Mouse (Mus musculus) hindbrain, embryonic 13.5 days (tissue): ENCODE measurements around the gene Smim24. TPM values are rescaled to one million over a fixed set of nuclear protein-coding genes. Genes with fewer than 3 reads are reported as not detected.

Experiments used
- ATAC-seq: fragments of 200-750 bp; cut with Nextera tagmentation; 2 replicates; pipeline ENCODE4 v1.8.0; 2017; ENCODE audit warnings: moderate TSS enrichment; ENCODE audit not compliant: low FRiP score
- H3K27ac ChIP-seq: fragments of 300-500 bp; sonication (generic); 2 replicates; pipeline ENCODE4 v1.5.1; 2015; ENCODE audit warnings: inconsistent platforms, mild to moderate bottlenecking, moderate library complexity
- H3K27me3 ChIP-seq: fragments of 300-500 bp; sonication (generic); 2 replicates; pipeline ENCODE4 v1.6.1; 2015; ENCODE audit warnings: mild to moderate bottlenecking, inconsistent platforms
- H3K36me3 ChIP-seq: fragments of 300-500 bp; sonication (generic); 2 replicates; pipeline ENCODE4 v1.6.1; 2015; ENCODE audit warnings: mild to moderate bottlenecking, inconsistent platforms
- H3K4me1 ChIP-seq: fragments of 300-500 bp; sonication (generic); replicated peaks from 2 replicates; pipeline ENCODE4 v1.6.1; 2015; ENCODE audit warnings: inconsistent platforms
- H3K4me2 ChIP-seq: fragments of 300-500 bp; sonication (generic); 2 replicates; pipeline ENCODE4 v1.6.1; 2015; ENCODE audit warnings: inconsistent platforms, mild to moderate bottlenecking, moderate library complexity
- H3K4me3 ChIP-seq: fragments of 300-500 bp; sonication (generic); 2 replicates; pipeline ENCODE4 v1.5.1; 2015; ENCODE audit warnings: mild to moderate bottlenecking, inconsistent platforms
- H3K9ac ChIP-seq: fragments of 300-500 bp; sonication (generic); 2 replicates; pipeline ENCODE4 v1.6.1; 2015; ENCODE audit warnings: mild to moderate bottlenecking, inconsistent platforms
- H3K9me3 ChIP-seq: fragments of 300-500 bp; sonication (generic); 2 replicates; pipeline ENCODE4 v1.6.1; 2016; ENCODE audit warnings: inconsistent platforms
- WGBS: fragments of 180-500 bp; shearing (Covaris S2); methylation state at CpG from one replicate; pipeline ENCODE4 v1.1.7; 2015; 5-methylcytosine and 5-hydroxymethylcytosine counted together
- polyA plus RNA-seq: library from polyadenylated mRNA; unstranded; fragments of >200 nt; fragmentation: Nextera tagmentation; extraction: Ambion mirVana; gene quantifications from 2 replicates; pipeline ENCODE4 v1.2.1, GENCODE M21; 2015

The Smim24 gene
- polyA plus RNA-seq = 1.8 TPM in 2 replicates

- 0 out of 2 replicates have a peak, but pooled peaks cover 2% of the 10 kb centered on the region for H3K27me3 ChIP-seq
- H3K4me2 ChIP-seq = peak within 1 kb of the TSS; percentile 45
- peaks cover 46% of the 10 kb centered on the region for H3K4me1 ChIP-seq
- peaks cover 26% of the 10 kb centered on the region for H3K36me3 ChIP-seq
- peak within 1 kb of the TSS; percentile 40 for H3K27ac ChIP-seq
- peak within 1 kb of the TSS; percentile 18 for H3K4me3 ChIP-seq
- WGBS = 71% methylated on average over 14 of the region's 14 CpGs
- ATAC-seq = no peak
- no peaks in the 10 kb centered on the region for H3K9me3 ChIP-seq
- H3K9ac ChIP-seq = peak within 1 kb of the TSS; percentile 59
These were observed at the start of gene Smim24 for GRCm38 (mm10) chr10:81392781-81393185. TSS of gene Smim24 (plus strand) at chr10:81393051.

GRCm38 (mm10) chr10:81344421-81345161, 48.3 kb upstream of the Smim24 start:
- WGBS = 59% methylated on average over 8 of the region's 8 CpGs
- peaks cover 92% of the 10 kb centered on the region for H3K27me3 ChIP-seq

GRCm38 (mm10) chr10:81345162-81345534, 47.7 kb upstream of the Smim24 start:
- no peak overlapping the region for H3K4me3 ChIP-seq
- H3K4me2 ChIP-seq = no peak overlapping the region
- no peak for ATAC-seq
- H3K4me1 ChIP-seq = peaks cover 32% of the 10 kb centered on the region
- H3K9ac ChIP-seq = no peak overlapping the region
- no peaks in the 10 kb centered on the region for H3K9me3 ChIP-seq
- WGBS = 91% methylated on average over 4 of the region's 4 CpGs
- no peak overlapping the region for H3K27ac ChIP-seq
- H3K36me3 ChIP-seq = no peaks in the 10 kb centered on the region
- H3K27me3 ChIP-seq = peaks cover 88% of the 10 kb centered on the region

More at GRCm38 (mm10) chr10:81344421-81345161, 48.3 kb upstream of the Smim24 start:
- Histone ChIP-seq H3K27ac (no peak overlapping the region), H3K4me1 (peaks cover 28% of the 10 kb centered on the region), H3K9ac (no peak overlapping the region), H3K9me3 (no peaks in the 10 kb centered on the region), H3K36me3 (no peaks in the 10 kb centered on the region), H3K4me3 (no peak overlapping the region), H3K4me2 (no peak overlapping the region)
- no peak for ATAC-seq

- Histone ChIP-seq H3K9ac (peak overlapping the region; percentile 61), H3K4me3 (peak overlapping the region; percentile 31), H3K4me1 (peaks cover 32% of the 10 kb centered on the region), H3K9me3 (no peaks in the 10 kb centered on the region), H3K27me3 (peaks cover 74% of the 10 kb centered on the region), H3K36me3 (no peaks in the 10 kb centered on the region), H3K27ac (no peak overlapping the region), H3K4me2 (peak overlapping the region; percentile 53)
- no peak for ATAC-seq
- 10% methylated on average over 55 of the region's 55 CpGs for WGBS
These were observed 46.3 kb upstream of the Smim24 start for GRCm38 (mm10) chr10:81346453-81347067.

GRCm38 (mm10) chr10:81349146-81349545, 43.7 kb upstream of the Smim24 start:
- Histone ChIP-seq H3K27me3 (peaks cover 49% of the 10 kb centered on the region), H3K4me1 (peaks cover 24% of the 10 kb centered on the region), H3K9ac (peak overlapping the region; percentile 80; the same call in 1 of the 2 replicates), H3K36me3 (no peaks in the 10 kb centered on the region), H3K4me2 (peak overlapping the region; percentile 93), H3K9me3 (no peaks in the 10 kb centered on the region), H3K27ac (no peak overlapping the region), H3K4me3 (peak overlapping the region; percentile 73)
- no peak for ATAC-seq
- WGBS = 2% methylated on average over 12 of the region's 12 CpGs

- H3K27ac ChIP-seq = 0 out of 2 replicates have a peak overlapping the region, but pooled peaks have one; percentile 44
These were observed 42.9 kb upstream of the Smim24 start for GRCm38 (mm10) chr10:81349961-81350350.

GRCm38 (mm10) chr10:81350351-81351063, 42.3 kb upstream of the Smim24 start, which contains the start of gene Hmg20b:
TSS of gene Hmg20b (minus strand) at chr10:81350480.
- Histone ChIP-seq H3K9ac (peak within 1 kb of the TSS; percentile 80), H3K4me2 (peak within 1 kb of the TSS; percentile 93), H3K9me3 (no peaks in the 10 kb centered on the region), H3K4me1 (peaks cover 24% of the 10 kb centered on the region), H3K4me3 (peak within 1 kb of the TSS; percentile 73), H3K27ac (peak within 1 kb of the TSS; percentile 76), H3K36me3 (no peaks in the 10 kb centered on the region), H3K27me3 (peaks cover 40% of the 10 kb centered on the region)
- ATAC-seq = peak; percentile 95
- under 1% methylated on average over 54 of the region's 54 CpGs for WGBS

More at GRCm38 (mm10) chr10:81349961-81350350, 42.9 kb upstream of the Smim24 start:
- ATAC-seq = peak; percentile 8; the same call in 1 of the 2 replicates
- Histone ChIP-seq H3K9ac (peak overlapping the region; percentile 80), H3K27me3 (peaks cover 45% of the 10 kb centered on the region), H3K4me1 (peaks cover 24% of the 10 kb centered on the region), H3K9me3 (no peaks in the 10 kb centered on the region), H3K4me3 (peak overlapping the region; percentile 73), H3K4me2 (peak overlapping the region; percentile 93), H3K36me3 (no peaks in the 10 kb centered on the region)
- WGBS = under 1% methylated on average over 29 of the region's 29 CpGs

- H3K9me3 ChIP-seq = no peaks in the 10 kb centered on the region
- no peak for ATAC-seq
- no peak overlapping the region for H3K27ac ChIP-seq
- WGBS = 30% methylated on average over 9 of the region's 9 CpGs
- H3K4me1 ChIP-seq = peaks cover 21% of the 10 kb centered on the region
- no peak overlapping the region for H3K9ac ChIP-seq
- no peak overlapping the region for H3K4me3 ChIP-seq
- H3K27me3 ChIP-seq = peaks cover 27% of the 10 kb centered on the region
- H3K36me3 ChIP-seq = no peaks in the 10 kb centered on the region
- no peak overlapping the region for H3K4me2 ChIP-seq
These were observed 41.1 kb upstream of the Smim24 start for GRCm38 (mm10) chr10:81351678-81352291.

- Histone ChIP-seq H3K4me2 (no peak overlapping the region), H3K36me3 (no peaks in the 10 kb centered on the region), H3K9me3 (no peaks in the 10 kb centered on the region), H3K9ac (no peak overlapping the region), H3K4me1 (peaks cover 24% of the 10 kb centered on the region), H3K4me3 (no peak overlapping the region), H3K27ac (no peak overlapping the region), H3K27me3 (peaks cover 14% of the 10 kb centered on the region)
- WGBS = 68% methylated on average over 9 of the region's 9 CpGs
- ATAC-seq = no peak
These were observed 37.9 kb upstream of the Smim24 start for GRCm38 (mm10) chr10:81354738-81355477.

GRCm38 (mm10) chr10:81355533-81355932, 37.3 kb upstream of the Smim24 start:
- no peak for ATAC-seq
- 87% methylated on average over 4 of the region's 4 CpGs for WGBS
- no peak overlapping the region for H3K4me3 ChIP-seq

GRCm38 (mm10) chr10:81356352-81356990, 36.4 kb upstream of the Smim24 start:
- peak; percentile 9; the same call in 1 of the 2 replicates for ATAC-seq
- 57% methylated on average over 12 of the region's 12 CpGs for WGBS
- Histone ChIP-seq H3K4me2 (0 out of 2 replicates have a peak overlapping the region, but pooled peaks have one; percentile 91), H3K36me3 (peaks cover 6% of the 10 kb centered on the region; the same call in 1 of the 2 replicates), H3K9ac (peak overlapping the region; percentile 0; the same call in 1 of the 2 replicates), H3K4me3 (no peak overlapping the region), H3K27me3 (peaks cover 14% of the 10 kb centered on the region), H3K27ac (no peak overlapping the region), H3K9me3 (no peaks in the 10 kb centered on the region), H3K4me1 (peaks cover 32% of the 10 kb centered on the region)

More at GRCm38 (mm10) chr10:81355533-81355932, 37.3 kb upstream of the Smim24 start:
- Histone ChIP-seq H3K4me2 (no peak overlapping the region), H3K36me3 (no peaks in the 10 kb centered on the region), H3K9ac (no peak overlapping the region), H3K4me1 (peaks cover 24% of the 10 kb centered on the region), H3K9me3 (no peaks in the 10 kb centered on the region), H3K27ac (no peak overlapping the region), H3K27me3 (peaks cover 14% of the 10 kb centered on the region)
